Mouse (Mus musculus) kidney, postnatal 36 days (tissue): Measurements from ENCODE around the gene Pde7b.
"Not testable (repeated sequence)": the region's sequence is repeated elsewhere in the genome, so short reads cannot be mapped to it uniquely, and the experiment has no call there.

Experiments used
- DNase-seq, 2 experiments: peaks; one replicate each; pipeline ENCODE4 v3.0.0; 2021 to 2022; ENCODE audit warnings: mixed read lengths in 2 of 2

Gene Pde7b

GRCm38 (mm10) chr10:20547951-20548551 lies 176.8 kb downstream of the Pde7b start:
- DNase-seq = peak; percentile 50 to 76

GRCm38 (mm10) chr10:20543121-20543520 lies 181.8 kb downstream of the Pde7b start:
- DNase-seq = no peak

- DNase-seq = peak; percentile 26 to 50
These were observed 191.1 kb downstream of the Pde7b start for GRCm38 (mm10) chr10:20533811-20534210.

- no peak for DNase-seq
These were observed 193.0 kb downstream of the Pde7b start for GRCm38 (mm10) chr10:20531921-20532320.

GRCm38 (mm10) chr10:20528544-20529411 lies 196.1 kb downstream of the Pde7b start:
- DNase-seq = peak in 1 of 2 experiments; percentile 28

- DNase-seq = no peak
These were observed 197.1 kb downstream of the Pde7b start for GRCm38 (mm10) chr10:20527737-20528136.

GRCm38 (mm10) chr10:20518529-20518889 lies 206.4 kb downstream of the Pde7b start:
- no peak for DNase-seq

- DNase-seq = not testable (repeated sequence)
These were observed 206.9 kb downstream of the Pde7b start for GRCm38 (mm10) chr10:20517756-20518528.

GRCm38 (mm10) chr10:20513891-20514290 lies 211.0 kb downstream of the Pde7b start:
- DNase-seq = no peak

GRCm38 (mm10) chr10:20513461-20513860 lies 211.4 kb downstream of the Pde7b start:
- no peak for DNase-seq

- no peak for DNase-seq
These were observed 215.1 kb downstream of the Pde7b start for GRCm38 (mm10) chr10:20509819-20510218.

GRCm38 (mm10) chr10:20508497-20508896 lies 216.4 kb downstream of the Pde7b start:
- DNase-seq = no peak

- peak in 1 of 2 experiments; percentile 25 for DNase-seq
These were observed 217.0 kb downstream of the Pde7b start for GRCm38 (mm10) chr10:20507732-20508412.

GRCm38 (mm10) chr10:20507069-20507468 lies 217.8 kb downstream of the Pde7b start:
- no peak for DNase-seq

GRCm38 (mm10) chr10:20505454-20505853 lies 219.4 kb downstream of the Pde7b start:
- DNase-seq = no peak

- no peak for DNase-seq
These were observed 220.1 kb downstream of the Pde7b start for GRCm38 (mm10) chr10:20504800-20505199.

- peak in 1 of 2 experiments; percentile 48 for DNase-seq
These were observed 221.4 kb downstream of the Pde7b start for GRCm38 (mm10) chr10:20503265-20504025.

GRCm38 (mm10) chr10:20501221-20501620 lies 223.7 kb downstream of the Pde7b start:
- DNase-seq = no peak

GRCm38 (mm10) chr10:20495051-20495450 lies 229.8 kb downstream of the Pde7b start:
- no peak for DNase-seq

- DNase-seq = no peak
These were observed 230.9 kb downstream of the Pde7b start for GRCm38 (mm10) chr10:20493826-20494455.

- no peak for DNase-seq
These were observed 232.5 kb downstream of the Pde7b start for GRCm38 (mm10) chr10:20492216-20492964.
